Mouse (Mus musculus) kidney, postnatal 25 days (tissue): ENCODE results near the gene Rassf10.

ENCODE experiments used
- DNase-seq, 2 experiments: peaks; one replicate each; pipeline ENCODE4 v3.0.0; 2021; ENCODE audit warnings: mixed read lengths in 2 of 2

Rassf10 gene

DNA sequence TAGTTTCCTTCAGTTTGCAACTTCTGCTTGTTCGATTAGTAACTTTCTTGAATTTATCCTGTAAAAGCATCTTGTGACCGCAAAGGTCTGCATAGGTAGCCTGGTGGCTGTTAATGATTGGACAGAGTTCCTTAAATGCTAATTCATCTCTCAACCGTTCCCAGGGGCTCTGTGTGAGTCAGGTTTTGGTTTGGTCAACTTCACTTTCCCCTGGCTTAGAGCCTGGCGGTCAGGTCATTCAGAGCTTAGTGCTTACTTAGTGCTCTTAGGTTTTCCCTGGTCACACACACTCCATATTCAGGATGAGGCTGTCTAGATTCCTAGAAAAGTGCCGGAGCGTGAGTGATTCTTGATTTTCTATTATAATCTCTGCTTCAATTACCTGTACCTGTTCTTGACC, 12.6 kb downstream of the Rassf10 start:
- DNase-seq = peak; percentile 38 to 62

DNA sequence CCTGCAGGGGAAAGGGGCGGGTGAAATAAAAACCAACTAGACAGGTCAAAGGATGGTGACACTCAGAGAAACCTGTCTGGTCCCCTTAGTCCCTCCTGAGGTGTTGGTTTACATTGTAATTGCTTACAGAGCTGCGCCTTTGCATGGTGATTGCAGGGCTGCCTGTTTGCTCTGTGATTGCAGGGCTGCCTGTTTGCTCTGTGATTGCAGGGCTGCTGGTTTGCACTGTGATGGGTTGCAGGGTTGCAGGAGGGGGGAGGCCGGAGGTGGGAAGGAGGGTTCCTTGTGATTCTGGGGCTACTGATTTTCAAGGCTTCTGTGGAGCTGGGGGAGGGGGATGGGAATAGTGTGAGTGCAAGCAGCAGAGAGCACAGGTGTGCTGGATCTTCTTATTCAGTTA, 13.0 kb downstream of the Rassf10 start:
- DNase-seq = no peak

GRCm38 (mm10) chr7:112983316-112983715, 29.6 kb downstream of the Rassf10 start:
- DNase-seq = no peak

GRCm38 (mm10) chr7:112984704-112985577, 31.2 kb downstream of the Rassf10 start:
- DNase-seq = peak in 1 of 2 experiments; percentile 46

DNA sequence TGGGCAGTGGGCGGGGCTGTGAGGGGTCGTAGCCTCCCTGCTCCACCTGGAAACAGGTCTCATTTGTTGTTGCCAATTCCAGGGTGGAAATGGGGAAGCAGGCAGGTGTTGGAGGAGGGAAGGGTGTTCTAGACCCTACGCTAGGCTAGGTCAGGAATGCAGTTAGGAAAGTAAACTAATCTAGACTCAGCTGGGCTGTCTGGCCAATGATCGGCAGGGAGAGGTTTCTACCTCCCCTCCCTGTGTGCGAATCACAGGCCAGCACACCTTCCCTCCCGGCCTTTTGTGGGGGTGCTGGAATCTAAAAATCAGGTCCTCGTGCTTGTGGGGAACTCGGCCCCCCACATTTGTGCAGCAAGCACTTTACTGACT, 31.8 kb downstream of the Rassf10 start:
- DNase-seq = no peak

DNA sequence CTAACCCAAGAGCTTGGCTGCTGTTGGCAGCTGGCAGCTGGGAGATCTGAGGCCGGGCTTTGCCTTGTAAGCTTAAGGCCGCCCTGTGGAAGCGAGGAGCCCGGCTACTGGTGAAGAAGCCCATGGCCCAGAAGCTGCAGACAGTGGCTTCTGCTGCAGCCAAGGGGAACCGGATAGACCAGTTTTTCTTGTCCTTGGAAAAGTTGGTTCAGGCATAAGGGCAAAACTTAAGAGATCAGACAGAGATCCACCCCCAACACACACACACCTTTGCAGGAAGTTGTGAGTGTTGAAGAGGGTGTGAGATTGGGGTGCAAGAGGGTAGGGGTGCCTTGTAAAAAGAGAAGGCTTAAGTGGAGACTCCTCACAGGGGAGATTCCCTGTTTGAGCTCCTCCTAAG, 39.2 kb downstream of the Rassf10 start:
- DNase-seq = peak; percentile 4 to 38

GRCm38 (mm10) chr7:113003565-113004255, 49.9 kb downstream of the Rassf10 start:
- DNase-seq = no peak

- DNase-seq = peak; percentile 35 to 68
Observed at GRCm38 (mm10) chr7:113005726-113006125, 52.0 kb downstream of the Rassf10 start.
